Mouse (Mus musculus) Muller cell, postnatal 12 days (primary cell): ENCODE measurements at regions not wholly inside any gene's neighbourhood (a gene's known extent, or its start where the extent isn't known, plus 50 kb on each side); places are given as distances from the start of the nearest gene placed in this dataset.

Experiments used
- DNase-seq: peaks from one replicate; pipeline ENCODE4 v3.0.0-alpha.2; 2015; ENCODE audit errors: inconsistent ontology term

- no peak for DNase-seq
Observed at GRCm38 (mm10) chr4:71663397-71663796, 94.4 kb downstream of the Gm11232 start.

DNA sequence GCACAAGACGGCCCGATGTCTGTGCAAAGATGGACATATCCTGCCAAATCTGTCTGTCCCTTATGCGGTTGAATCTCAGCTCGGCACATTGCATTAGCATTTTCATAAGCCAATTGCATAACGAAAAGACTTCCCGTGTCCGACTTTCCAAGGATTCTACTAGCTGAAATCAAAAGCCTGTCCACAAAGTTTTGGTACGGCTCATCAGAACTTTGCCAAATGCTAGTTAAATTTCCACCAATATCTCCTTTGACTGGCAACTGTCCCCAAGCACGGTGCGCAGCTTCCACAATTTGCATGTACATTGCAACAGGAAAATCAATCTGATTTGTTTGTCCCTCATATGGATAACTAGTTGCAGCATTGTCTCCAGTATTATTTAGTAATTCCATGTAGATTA lies 117.2 kb downstream of the Gm11232 start:
- no peak for DNase-seq

DNA sequence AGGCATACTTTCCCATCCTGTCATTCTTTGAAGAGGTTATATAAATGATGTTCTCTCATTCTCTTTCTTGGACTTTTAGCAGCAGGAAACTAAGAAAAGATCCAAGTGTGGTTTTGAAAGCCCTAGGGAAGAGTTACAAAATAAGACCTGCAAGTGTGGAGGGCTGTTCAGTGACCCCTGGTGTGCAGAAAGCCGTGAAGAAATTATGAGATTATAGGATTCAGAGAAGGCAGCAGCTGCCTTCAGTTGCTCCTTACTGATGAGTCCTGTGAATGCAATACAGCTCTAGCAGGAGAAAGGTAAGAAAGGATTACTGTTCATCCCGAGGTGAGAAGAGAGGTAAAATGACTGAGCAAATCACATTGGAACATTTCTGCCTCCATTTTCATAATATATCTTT lies 130.7 kb downstream of the Gm11232 start:
- no peak for DNase-seq

GRCm38 (mm10) chr4:71626626-71627025 lies 131.1 kb downstream of the Gm11232 start:
- DNase-seq: no peak

DNA sequence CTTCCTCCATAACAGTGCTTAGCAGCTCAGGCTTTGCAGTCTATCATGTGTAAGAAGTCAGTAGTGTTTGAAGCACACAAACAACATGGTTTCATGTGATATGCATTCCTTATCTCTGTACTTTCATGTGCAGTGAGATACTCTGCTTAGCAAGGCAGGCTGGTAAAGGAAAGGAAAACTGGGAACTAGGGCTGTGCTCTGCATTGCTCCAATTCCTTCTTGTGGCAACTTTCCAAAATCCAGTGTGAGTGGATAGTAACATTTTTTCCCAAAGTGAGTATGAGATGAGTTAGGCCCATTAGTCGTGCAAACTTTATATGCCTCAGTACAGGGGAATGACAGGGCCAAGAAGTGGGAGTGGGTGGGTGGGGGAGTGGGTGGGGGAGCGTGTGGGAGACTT lies 133.0 kb downstream of the Gm11232 start:
- DNase-seq: peak; percentile 80

DNA sequence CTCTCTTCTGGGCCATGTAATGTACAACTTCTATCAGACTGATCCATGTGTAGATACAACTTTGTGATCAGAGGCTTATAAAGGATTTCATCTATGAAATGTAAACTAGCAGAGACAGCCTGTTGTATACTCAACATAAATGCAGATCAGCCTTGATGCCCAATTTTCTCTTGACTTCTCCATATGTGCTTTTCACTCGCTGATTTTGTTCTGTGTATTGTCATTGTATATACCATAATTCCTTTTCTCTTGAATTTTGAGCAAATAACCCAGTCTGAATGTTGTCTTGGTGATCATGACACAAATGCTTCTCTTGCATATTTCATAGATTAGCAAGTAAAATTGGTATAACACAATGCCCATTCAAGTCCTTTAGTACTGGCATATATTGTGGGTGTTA lies 144.0 kb downstream of the Gm11232 start:
- no peak for DNase-seq

DNA sequence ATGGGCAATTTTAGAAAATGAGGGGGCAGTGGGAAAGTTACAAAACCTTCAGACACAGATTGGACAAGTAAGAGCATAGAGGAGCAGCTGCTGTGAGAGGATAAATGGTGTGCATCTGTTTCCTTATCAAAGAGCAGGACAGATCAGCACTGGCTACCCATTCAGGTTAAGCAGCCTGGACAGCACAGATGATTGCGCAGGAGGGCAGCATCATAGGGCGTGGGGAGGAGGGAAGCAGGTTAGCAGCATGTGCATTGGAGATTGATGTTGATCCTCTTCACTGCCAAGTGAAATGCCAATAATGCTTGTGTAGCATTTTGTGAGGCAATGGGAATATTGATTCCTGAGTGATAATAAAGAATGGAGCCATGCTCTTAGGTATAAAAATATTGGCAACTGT lies 171.9 kb downstream of the Gm11232 start:
- DNase-seq: no peak

DNA sequence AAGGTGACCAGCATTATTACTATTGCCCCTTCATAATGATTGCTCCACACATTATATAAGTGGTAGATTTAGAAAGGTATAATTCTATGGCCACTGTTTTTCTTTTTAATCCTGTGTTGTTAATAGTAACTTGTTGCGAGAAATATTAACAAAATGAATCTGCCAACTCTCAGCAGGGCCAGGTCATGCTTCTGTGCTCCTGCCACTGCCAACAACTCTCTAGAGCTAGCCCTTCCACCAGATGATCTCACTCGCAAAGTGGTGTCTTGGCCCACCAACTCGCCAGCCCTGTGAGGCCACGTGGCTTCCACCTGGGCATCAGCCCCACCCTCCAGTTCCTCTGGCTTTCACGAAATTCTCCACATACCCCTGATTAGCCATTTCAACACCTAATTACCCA lies 197.1 kb downstream of the Gm11232 start:
- DNase-seq: no peak

DNA sequence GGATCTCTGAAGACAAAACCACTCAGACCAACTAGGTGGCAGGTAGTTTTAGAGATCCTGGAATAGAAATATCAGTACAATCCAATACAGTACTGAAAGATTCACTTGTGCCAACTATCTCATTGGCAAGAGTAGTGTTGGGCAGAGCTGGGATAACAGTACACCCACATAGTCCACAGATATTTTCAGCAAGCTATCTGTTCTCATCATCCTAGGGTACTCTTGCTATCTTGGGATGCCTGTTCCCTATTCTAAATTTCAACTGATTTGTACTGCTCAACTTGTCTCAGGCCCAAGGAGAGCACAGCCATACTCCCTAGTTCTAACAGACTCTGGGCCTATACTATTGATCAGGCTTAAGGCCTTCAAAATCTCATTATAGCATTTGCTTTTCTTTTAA lies 218.6 kb downstream of the Gm11232 start:
- no peak for DNase-seq

GRCm38 (mm10) chr4:71537971-71538370 lies 219.8 kb downstream of the Gm11232 start:
- no peak for DNase-seq

- DNase-seq: no peak
Observed at GRCm38 (mm10) chr4:71524255-71524970, 233.4 kb downstream of the Gm11232 start.

DNA sequence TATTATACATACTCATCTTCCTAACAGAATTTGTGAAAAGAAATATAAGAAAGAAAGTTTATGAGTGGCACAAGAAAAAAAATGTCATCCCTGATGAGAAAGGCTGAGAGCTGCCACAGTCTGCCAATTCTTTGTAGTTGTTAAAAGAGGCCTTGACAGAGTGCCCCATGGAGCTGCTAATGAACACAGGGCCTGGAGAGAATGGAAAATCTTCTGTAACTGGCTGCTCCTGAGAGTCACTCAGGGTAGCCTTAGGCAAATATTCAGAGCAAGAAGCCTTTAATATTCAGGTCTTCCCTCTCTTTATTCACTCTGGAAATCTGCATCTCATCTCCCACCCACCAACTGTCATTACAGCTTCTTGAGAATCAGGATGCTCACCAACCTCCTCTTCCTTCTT lies 237.0 kb downstream of the Gm11232 start:
- peak; percentile 23 for DNase-seq

- peak; percentile 88 for DNase-seq
Observed at GRCm38 (mm10) chr4:71517921-71518404, 239.8 kb downstream of the Gm11232 start.

- DNase-seq: no peak
Observed at GRCm38 (mm10) chr4:71506911-71507310, 250.9 kb downstream of the Gm11232 start.

- no peak for DNase-seq
Observed at GRCm38 (mm10) chr4:71489788-71490187, 268.0 kb downstream of the Gm11232 start.

GRCm38 (mm10) chr4:71488663-71489161 lies 269.1 kb downstream of the Gm11232 start:
- peak; percentile 53 for DNase-seq

- DNase-seq: no peak
Observed at GRCm38 (mm10) chr4:71488059-71488458, 269.7 kb downstream of the Gm11232 start.

GRCm38 (mm10) chr4:71480960-71481359 lies 276.8 kb downstream of the Gm11232 start:
- no peak for DNase-seq

DNA sequence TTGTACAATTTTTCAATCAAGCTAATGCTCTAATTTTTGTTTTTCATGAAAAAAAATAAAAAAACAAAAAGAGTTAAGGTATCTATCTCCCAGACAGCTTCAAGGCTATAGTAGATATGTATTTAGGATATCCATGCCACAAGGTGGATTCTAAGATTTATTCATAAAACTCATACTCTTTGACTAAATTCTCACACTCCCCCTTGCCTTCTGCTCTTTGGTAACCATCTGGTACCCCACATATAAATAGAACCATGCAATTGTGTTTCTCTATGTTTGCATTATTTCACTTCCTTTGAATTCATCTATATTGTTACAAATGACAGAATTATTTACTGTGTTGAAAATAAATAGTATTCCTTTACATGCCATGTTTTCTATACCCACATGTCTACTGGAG lies 287.2 kb downstream of the Gm11232 start:
- no peak for DNase-seq

GRCm38 (mm10) chr4:71454811-71455210 lies 303.0 kb downstream of the Gm11232 start:
- DNase-seq: no peak

DNA sequence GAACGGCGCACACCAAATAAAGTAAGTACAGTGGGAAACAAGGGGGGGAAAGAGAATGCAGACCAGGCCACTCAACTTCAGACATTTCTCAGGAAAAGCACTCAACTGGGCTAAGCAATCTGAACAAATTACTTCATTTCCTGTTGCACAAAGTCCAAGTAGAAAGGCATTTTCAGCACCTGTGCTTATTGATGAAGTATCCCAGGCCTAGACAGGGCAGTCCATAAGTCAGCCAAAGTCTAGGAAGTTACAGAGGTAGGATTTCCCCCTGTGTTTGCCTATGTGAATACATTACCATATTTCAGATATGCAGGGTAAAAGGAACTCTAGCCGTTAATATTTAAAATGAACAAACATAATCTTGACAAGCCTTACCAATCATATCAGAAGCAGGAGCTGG lies 304.3 kb downstream of the Gm11232 start:
- DNase-seq: no peak

DNA sequence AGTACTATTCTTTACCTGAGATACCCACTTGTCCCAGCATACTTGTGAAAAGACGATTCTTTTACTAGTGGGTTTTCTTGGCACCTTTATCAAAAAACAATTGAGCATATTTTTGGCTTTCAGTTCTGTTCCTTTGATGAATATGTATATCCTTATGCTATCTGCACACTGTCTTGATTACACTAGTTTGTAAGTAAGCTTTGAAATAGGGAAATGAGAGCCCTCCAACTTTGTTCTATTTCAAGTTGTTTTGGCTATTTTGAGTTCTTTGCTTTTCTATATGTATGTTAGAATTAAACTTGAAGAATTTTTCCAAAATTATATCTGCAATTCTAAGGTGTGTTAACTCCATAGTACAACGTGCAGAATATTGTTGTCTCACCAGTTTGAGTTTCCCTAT lies 311.3 kb downstream of the Gm11232 start:
- no peak for DNase-seq

GRCm38 (mm10) chr4:71431245-71431929 lies 326.4 kb downstream of the Gm11232 start:
- no peak for DNase-seq
